Mouse (Mus musculus) heart, embryonic 16.5 days (tissue): ENCODE measurements around the gene Magix. TPM values are rescaled to one million over a fixed set of nuclear protein-coding genes. Genes with fewer than 3 reads are reported as not detected.
A peak's percentile ranks its signal among the peaks of the same experiment; 100 is the strongest.
"Not testable (repeated sequence)": the region's sequence is repeated elsewhere in the genome, so short reads cannot be mapped to it uniquely, and the experiment has no call there.

Experiments
- ATAC-seq: fragments of 200-750 bp; cut with Nextera tagmentation; replicated peaks from 2 replicates; pipeline ENCODE4 v1.8.0; 2017; ENCODE audit warnings: moderate number of reproducible peaks; ENCODE audit not compliant: insufficient read depth, low FRiP score; ENCODE audit errors: extremely low read depth
- H3K27ac ChIP-seq: fragments of 300-500 bp; sonication (generic); 2 replicates; pipeline ENCODE4 v1.5.1; 2014; ENCODE audit warnings: mild to moderate bottlenecking, low read length, control low read depth, moderate library complexity
- H3K27me3 ChIP-seq: fragments of 300-500 bp; sonication (generic); 2 replicates; pipeline ENCODE4 v1.6.1; 2014; ENCODE audit warnings: low read length, mixed read lengths; ENCODE audit not compliant: control insufficient read depth, insufficient read depth
- H3K36me3 ChIP-seq: fragments of 300-500 bp; sonication (generic); 2 replicates; pipeline ENCODE4 v1.6.1; 2014; ENCODE audit not compliant: control insufficient read depth, insufficient read depth
- H3K4me1 ChIP-seq: fragments of 300-500 bp; sonication (generic); 2 replicates; pipeline ENCODE4 v1.6.1; 2014; ENCODE audit warnings: low read length, mixed read lengths; ENCODE audit not compliant: control insufficient read depth, insufficient read depth
- H3K4me2 ChIP-seq: fragments of 300-500 bp; sonication (generic); 2 replicates; pipeline ENCODE4 v1.6.1; 2014; ENCODE audit warnings: low read depth, mild to moderate bottlenecking, control low read depth, low read length
- H3K4me3 ChIP-seq: fragments of 300-500 bp; sonication (generic); 2 replicates; pipeline ENCODE4 v1.5.1; 2014; ENCODE audit warnings: mild to moderate bottlenecking, control low read depth, low read length
- H3K9ac ChIP-seq: fragments of 300-500 bp; sonication (generic); 2 replicates; pipeline ENCODE4 v1.6.1; 2014; ENCODE audit warnings: low read length, control low read depth
- H3K9me3 ChIP-seq: fragments of 300-500 bp; sonication (generic); replicated peaks from 2 replicates; pipeline ENCODE4 v1.6.1; 2016; ENCODE audit warnings: low read length; ENCODE audit not compliant: control insufficient read depth
- WGBS: fragments of 180-500 bp; shearing (Covaris S2); extraction: QIAGEN DNeasy Blood & Tissue Kit; methylation state at CpG from one replicate; pipeline ENCODE4 v1.1.7; 2014; 5-methylcytosine and 5-hydroxymethylcytosine counted together
- polyA plus RNA-seq: library from polyadenylated mRNA; unstranded; fragments of >200 nt; fragmentation: Nextera tagmentation; extraction: Ambion mirVana; gene quantifications from 2 replicates; pipeline ENCODE4 v1.2.1, GENCODE M21; 2015

The Magix gene
- polyA plus RNA-seq, 1 experiment from 2014 or later: 0.60 TPM

DNA sequence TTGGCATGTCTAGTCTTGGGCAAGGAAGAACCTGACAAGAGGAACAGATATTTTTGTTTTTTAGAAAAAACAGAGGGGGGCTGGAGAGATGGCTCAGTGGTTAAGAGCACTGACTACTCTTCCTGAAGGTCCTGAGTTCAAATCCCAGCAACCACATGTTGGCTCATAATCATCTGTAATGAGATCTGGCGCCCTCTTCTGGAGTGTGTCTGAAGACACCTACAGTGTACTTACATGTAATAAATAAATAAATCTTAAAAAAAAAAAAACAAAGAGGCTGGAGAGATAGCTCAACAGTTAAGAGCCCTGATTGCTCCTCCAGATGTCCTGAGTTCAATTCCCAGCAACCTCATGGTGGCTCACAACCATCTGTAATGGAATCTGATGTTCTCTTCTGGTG is 35.0 kb upstream of the Magix start:
- not testable (repeated sequence) for H3K4me3 ChIP-seq, ATAC-seq, H3K27me3 ChIP-seq, H3K9ac ChIP-seq, H3K27ac ChIP-seq, H3K9me3 ChIP-seq, H3K36me3 ChIP-seq, H3K4me2 ChIP-seq, H3K4me1 ChIP-seq
- 35% methylated on average over 1 of the region's 1 CpGs for WGBS

DNA sequence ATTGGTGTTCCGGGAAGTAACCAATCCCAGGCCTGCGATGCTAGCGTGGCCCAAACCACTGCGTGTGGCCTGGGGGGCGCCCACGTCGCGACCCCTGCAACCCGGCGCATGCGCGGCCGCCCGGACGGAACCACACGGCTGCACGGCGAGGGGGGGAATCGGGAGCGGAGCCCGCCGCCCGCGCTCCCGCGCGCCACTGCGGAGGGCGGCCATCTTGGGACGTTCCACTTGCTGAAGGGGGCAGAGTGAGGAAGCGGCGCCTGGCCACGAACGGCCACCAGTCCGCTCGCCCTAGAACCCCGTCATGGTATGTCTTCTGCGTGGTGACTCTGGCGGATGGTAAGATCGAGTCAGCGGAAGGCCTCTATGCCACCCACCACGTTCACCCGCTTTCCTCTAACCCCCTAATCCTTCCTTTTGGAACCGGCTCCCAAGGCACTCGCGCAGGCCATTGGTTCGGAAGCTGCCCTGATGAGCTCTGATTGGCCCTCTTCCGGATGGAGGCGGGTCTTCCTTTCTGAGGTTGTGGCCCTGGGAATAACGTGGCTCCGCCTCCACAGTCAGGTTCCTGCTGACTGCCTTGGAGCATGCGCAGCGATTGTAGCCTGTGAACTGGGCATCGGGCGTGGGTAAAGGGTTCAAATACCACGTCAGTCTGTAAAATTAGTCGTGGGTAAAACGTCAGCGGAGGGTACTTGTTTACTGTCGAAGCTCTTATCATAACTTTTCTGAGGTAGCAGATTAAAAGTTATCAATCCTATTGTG is 33.3 kb upstream of the Magix start, which contains the start of gene Wdr45:
Gene Wdr45 (plus strand): TSS at position 199 of the 765 bp plus-strand sequence.
- 9% methylated on average over 36 of the region's 60 CpGs for WGBS
- H3K4me1 ChIP-seq, H3K9me3 ChIP-seq, H3K27ac ChIP-seq, H3K27me3 ChIP-seq, H3K36me3 ChIP-seq: not testable (repeated sequence)
- H3K4me3 ChIP-seq: peak within 1 kb of the TSS; percentile 46
- ATAC-seq: peak; percentile 96
- H3K4me2 ChIP-seq: peak within 1 kb of the TSS; percentile 62
- peak within 1 kb of the TSS; percentile 58 for H3K9ac ChIP-seq

DNA sequence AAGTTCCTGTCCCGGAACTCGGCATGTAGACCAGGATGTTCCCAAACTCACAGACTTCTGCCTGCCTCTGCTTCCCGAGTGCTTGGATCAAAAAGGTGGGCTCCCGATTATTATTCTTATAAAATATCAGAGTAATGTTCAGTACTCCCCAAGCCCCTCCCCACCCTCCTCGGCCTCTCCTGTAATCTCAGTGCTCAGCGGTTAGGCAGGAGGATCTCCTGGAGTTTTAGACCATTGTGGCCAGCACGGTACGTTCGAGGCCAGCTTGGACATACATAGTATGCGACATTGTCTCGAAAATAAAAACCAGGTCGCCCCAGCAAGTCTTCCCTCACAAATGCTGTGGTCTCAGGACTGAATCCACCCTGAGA is 32.7 kb upstream of the Magix start:
- 32% methylated on average over 5 of the region's 12 CpGs for WGBS
- H3K27ac ChIP-seq, H3K9me3 ChIP-seq, H3K4me1 ChIP-seq, H3K36me3 ChIP-seq, H3K27me3 ChIP-seq, ATAC-seq: not testable (repeated sequence)
- peak overlapping the region; percentile 46 for H3K4me3 ChIP-seq
- H3K9ac ChIP-seq: peak overlapping the region; percentile 58
- peak overlapping the region; percentile 62 for H3K4me2 ChIP-seq

DNA sequence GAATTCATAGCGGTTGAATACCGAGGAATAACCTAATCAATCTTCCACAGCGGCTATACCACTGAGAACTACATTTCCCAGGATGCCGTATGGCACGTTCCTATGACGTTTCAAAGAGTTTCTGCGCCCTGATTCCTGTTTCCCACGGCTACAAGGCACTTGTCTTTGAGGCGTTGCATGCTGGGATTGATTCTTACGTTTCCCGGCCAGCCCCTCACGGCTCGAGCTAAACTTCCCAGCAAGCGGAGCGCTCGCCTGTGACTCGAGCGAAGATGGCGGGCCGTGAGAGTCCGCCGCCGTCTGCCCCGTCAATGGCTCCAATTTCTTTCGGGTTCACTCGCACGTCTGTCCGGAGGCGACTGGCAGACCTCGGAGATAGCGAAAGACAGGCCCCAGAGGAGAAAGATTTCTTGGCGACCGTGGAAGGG is 15.9 kb upstream of the Magix start, which contains the start of gene Gpkow:
Gene Gpkow (plus strand): TSS at position 178 of the 428 bp plus-strand sequence.
- 10% methylated on average over 33 of the region's 33 CpGs for WGBS
- peak within 1 kb of the TSS; percentile 39 for H3K27ac ChIP-seq
- peak within 1 kb of the TSS; percentile 68 for H3K4me2 ChIP-seq
- ATAC-seq: peak; percentile 93
- peak within 1 kb of the TSS; percentile 68 for H3K4me3 ChIP-seq
- no peaks in the 10 kb centered on the region for H3K4me1 ChIP-seq
- H3K9me3 ChIP-seq: no peaks in the 10 kb centered on the region
- H3K9ac ChIP-seq: peak within 1 kb of the TSS; percentile 71
- no peaks in the 10 kb centered on the region for H3K27me3 ChIP-seq
- H3K36me3 ChIP-seq: peaks cover 3% of the 10 kb centered on the region; the same call in 1 of the 2 replicates

DNA sequence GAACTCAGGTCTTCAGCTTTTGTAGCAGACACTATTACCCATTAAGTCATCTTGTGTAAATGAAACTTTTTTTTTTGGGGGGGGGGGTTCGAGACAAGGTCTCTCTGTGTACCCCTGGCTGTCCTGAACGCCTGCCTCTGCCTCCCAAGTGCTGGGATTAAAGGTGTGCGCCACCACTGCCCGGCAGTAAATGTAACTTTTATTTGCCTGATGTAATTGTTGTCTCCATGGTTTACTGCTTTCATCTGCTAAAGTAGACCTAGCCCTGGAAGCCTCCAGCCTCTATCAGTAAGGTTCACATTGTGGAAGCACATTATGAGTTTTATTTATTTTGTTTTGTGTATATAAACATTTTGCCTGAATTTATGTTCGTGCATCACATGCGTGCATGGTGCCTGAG is 15.5 kb upstream of the Magix start:
- Histone ChIP-seq H3K4me1 (no peaks in the 10 kb centered on the region), H3K9me3 (no peaks in the 10 kb centered on the region), H3K4me2 (peak overlapping the region; percentile 49; the same call in 1 of the 2 replicates), H3K4me3 (peak overlapping the region; percentile 68), H3K9ac (no peak overlapping the region), H3K27me3 (no peaks in the 10 kb centered on the region), H3K27ac (no peak overlapping the region), H3K36me3 (peaks cover 3% of the 10 kb centered on the region; the same call in 1 of the 2 replicates)
- no peak for ATAC-seq
- WGBS: 35% methylated on average over 6 of the region's 6 CpGs

DNA sequence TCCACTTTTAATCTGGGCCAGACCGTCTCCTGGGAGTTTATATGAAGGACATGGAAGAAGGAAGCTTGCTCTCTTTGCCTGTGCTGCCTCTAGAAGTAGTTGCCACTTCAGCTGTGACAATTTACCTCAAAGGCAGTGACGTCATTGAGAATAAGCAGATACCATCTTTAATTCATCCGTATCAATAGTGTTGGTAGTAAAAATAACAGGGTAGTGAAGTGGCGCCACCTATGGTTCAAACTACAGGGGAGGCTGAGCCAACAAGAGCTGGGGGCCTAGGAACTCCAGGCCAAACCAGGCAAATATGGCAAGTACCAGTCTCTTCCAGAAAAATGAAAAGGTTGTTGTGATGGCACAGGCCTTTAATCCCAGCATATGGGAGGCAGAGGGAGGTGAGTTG is 11.8 kb upstream of the Magix start:
- Histone ChIP-seq H3K4me2 (no peak overlapping the region), H3K9me3 (no peaks in the 10 kb centered on the region), H3K36me3 (no peaks in the 10 kb centered on the region), H3K27ac (no peak overlapping the region), H3K4me1 (no peaks in the 10 kb centered on the region), H3K27me3 (no peaks in the 10 kb centered on the region), H3K9ac (no peak overlapping the region), H3K4me3 (no peak overlapping the region)
- ATAC-seq: no peak
- 34% methylated on average over 4 of the region's 4 CpGs for WGBS

DNA sequence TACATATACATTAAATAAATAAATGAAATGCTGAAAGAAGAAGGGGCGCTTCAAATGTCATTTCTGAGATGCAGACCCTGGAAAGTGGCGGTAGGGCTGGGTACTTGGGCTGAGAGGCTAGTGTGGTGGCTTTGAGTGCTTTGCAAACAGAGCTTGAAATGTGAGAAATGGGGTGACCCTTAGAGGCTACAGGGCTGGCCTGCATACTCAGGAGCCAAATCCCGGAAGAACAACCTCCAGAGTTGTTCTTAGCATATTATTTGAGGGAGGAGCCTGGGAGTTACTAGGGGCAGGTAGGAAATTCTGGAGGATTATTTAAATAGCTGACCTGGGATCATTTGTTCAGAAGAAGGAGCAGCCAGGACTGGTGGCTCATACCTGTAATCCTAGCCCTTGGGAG is 9.4 kb upstream of the Magix start:
- H3K4me3 ChIP-seq: no peak overlapping the region
- H3K4me1 ChIP-seq: no peaks in the 10 kb centered on the region
- H3K36me3 ChIP-seq: no peaks in the 10 kb centered on the region
- WGBS: 49% methylated on average over 3 of the region's 3 CpGs
- no peaks in the 10 kb centered on the region for H3K9me3 ChIP-seq
- H3K27ac ChIP-seq: no peak overlapping the region
- no peaks in the 10 kb centered on the region for H3K27me3 ChIP-seq
- H3K4me2 ChIP-seq: no peak overlapping the region
- no peak for ATAC-seq
- no peak overlapping the region for H3K9ac ChIP-seq

DNA sequence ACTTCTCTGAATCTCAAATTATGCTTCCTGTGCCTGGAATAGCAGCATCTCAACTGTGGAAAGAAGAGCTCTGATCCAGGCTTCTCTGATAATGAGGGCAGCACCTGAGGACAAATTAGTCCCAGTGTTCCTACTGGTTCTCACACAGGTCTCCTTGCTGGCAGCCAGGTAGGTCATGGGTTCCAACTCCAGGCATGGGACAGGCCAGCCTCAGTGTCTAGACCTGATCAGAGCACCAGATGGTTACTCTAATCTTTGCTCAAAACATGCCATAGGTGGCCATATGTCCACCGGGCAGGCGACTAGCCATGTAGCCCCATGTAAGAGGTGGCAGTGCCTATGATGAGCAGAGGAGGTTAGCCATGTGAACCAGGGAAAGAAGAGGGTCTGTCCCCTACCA is 7.3 kb upstream of the Magix start:
- H3K36me3 ChIP-seq: no peaks in the 10 kb centered on the region
- ATAC-seq: no peak
- no peaks in the 10 kb centered on the region for H3K9me3 ChIP-seq
- no peaks in the 10 kb centered on the region for H3K4me1 ChIP-seq
- H3K4me3 ChIP-seq: no peak overlapping the region
- no peak overlapping the region for H3K4me2 ChIP-seq
- WGBS: 88% methylated on average over 2 of the region's 2 CpGs
- no peak overlapping the region for H3K27ac ChIP-seq
- H3K27me3 ChIP-seq: no peaks in the 10 kb centered on the region; the same call in 1 of the 2 replicates
- H3K9ac ChIP-seq: no peak overlapping the region

DNA sequence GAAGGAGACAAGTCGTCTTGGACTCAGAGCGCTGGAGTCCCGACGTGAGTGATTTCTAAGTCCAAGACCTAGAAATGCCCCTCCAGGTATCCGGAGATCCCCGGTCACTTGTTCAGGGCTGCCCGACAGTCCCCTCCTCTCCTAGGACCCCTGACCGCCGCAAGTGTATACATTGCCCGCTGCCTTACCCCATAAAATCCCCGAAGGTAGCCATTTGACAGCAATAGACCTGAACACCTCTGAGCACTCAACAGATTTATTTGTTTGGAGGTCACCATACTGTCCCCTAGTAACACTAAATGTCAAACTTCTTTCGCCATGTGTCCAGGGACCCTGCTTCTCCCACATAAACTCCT is 1.0 kb downstream of the Magix start:
- Histone ChIP-seq H3K27ac (no peak overlapping the region), H3K36me3 (no peaks in the 10 kb centered on the region), H3K27me3 (no peaks in the 10 kb centered on the region; the same call in 1 of the 2 replicates), H3K9me3 (no peaks in the 10 kb centered on the region), H3K4me3 (peak overlapping the region; percentile 47), H3K9ac (peak overlapping the region; percentile 71), H3K4me1 (0 out of 2 replicates have a peak, but pooled peaks cover under 1% of the 10 kb centered on the region), H3K4me2 (peak overlapping the region; percentile 62)
- ATAC-seq: no peak
- WGBS: 31% methylated on average over 12 of the region's 12 CpGs
